Mouse (Mus musculus): ENCODE data around the gene Fcnb. TPM values are rescaled to one million over a fixed set of nuclear protein-coding genes. Genes with fewer than 3 reads are reported as not detected.

Gene Fcnb
- total and polyA plus RNA-seq, 3 experiments, result not detected

DNA sequence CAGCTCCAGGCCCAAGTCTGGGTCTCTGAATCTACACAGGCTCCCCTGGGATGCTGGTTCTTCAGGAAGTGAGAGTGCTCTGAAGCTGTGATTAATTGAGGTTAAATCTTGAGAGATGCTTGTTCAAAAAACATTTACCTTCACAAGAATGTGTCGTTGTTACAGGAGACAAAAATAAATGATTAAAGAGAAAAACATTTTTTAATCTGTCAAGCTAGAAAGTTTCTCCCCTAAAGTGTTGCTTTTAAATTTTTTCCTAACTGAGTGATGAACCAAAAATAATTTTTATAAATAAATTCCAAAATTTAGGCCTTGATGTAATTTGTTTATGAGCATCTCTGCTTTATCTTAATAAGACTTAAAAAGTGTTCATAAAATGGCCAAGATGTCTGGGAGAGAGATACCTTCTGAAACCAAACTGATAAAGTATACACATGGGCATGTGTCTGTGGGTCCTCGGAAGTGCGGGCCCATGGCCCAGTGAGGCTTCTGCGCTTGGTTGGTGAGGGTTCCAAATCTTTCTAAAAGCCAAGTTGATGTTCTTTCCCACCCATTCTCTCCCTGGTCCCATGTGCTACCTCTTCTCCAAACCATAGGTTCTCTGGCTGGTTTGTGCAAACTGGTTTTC, 20.9 kb downstream of the Fcnb start:
- no peak for DNase-seq
- Histone ChIP-seq H3K36me3 (ENCODE audit: control insufficient read depth, insufficient read depth, low read length) (no peaks in the 10 kb centered on the region), H3K27ac (no peak overlapping the region), H3K4me3 (no peak overlapping the region), H3K27me3 (ENCODE audit: control insufficient read depth, insufficient read depth, low read length) (no peaks in the 10 kb centered on the region), H3K9ac (ENCODE audit: low read depth, low read length) (no peak overlapping the region), H3K79me2 (replicated peaks; ENCODE audit: control insufficient read depth, insufficient read depth, low read length) (no peaks in the 10 kb centered on the region), H3K4me1 (ENCODE audit: control insufficient read depth, insufficient read depth, low read length) (0 out of 2 replicates have a peak, but pooled peaks cover 1% of the 10 kb centered on the region)
- 82% methylated on average over 4 of the region's 4 CpGs for WGBS
- TF ChIP-seq POLR2A (IDR thresholded peaks at IDR 0.05; ENCODE audit: insufficient read depth, low read depth, low read length) (no peak), CTCF (IDR thresholded peaks at IDR 0.05) (no peak), EP300 (IDR thresholded peaks at IDR 0.05; ENCODE audit: insufficient read depth, low read depth, low read length) (no peak)
- intact Hi-C loops (cut with DNase I), result no loop called here

DNA sequence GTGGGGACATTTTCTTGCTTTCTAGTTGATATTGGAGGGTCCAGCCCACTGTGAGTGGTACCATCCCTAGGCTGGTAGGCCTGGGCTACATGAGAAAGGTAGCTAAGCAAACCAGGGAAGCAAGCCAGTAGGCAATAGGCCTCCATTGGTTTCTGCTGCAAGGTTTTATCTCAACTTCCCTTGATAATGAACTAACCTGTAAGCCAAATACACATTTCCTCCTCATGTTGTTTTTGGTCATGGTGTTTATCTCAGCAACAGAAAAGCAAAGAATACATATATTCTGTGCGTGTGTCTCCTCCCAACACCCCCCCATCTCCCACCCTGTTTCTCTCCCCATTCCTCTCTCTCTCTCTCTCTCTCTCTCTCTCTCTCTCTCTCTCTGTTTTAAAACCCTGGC, 24.8 kb downstream of the Fcnb start:
- Histone ChIP-seq H3K79me2 (replicated peaks; ENCODE audit: control insufficient read depth, insufficient read depth, low read length) (no peaks in the 10 kb centered on the region), H3K27ac (no peak overlapping the region), H3K4me3 (no peak overlapping the region), H3K9ac (ENCODE audit: low read depth, low read length) (no peak overlapping the region), H3K36me3 (ENCODE audit: control insufficient read depth, insufficient read depth, low read length) (no peaks in the 10 kb centered on the region), H3K4me1 (ENCODE audit: control insufficient read depth, insufficient read depth, low read length) (no peaks in the 10 kb centered on the region), H3K27me3 (ENCODE audit: control insufficient read depth, insufficient read depth, low read length) (no peaks in the 10 kb centered on the region)
- WGBS, result 62% methylated on average over 1 of the region's 1 CpGs
- DNase-seq, result no peak
- TF ChIP-seq CTCF (IDR thresholded peaks at IDR 0.05), result no peak
- TF ChIP-seq POLR2A (IDR thresholded peaks at IDR 0.05; ENCODE audit: insufficient read depth, low read depth, low read length), result no peak
- TF ChIP-seq EP300 (IDR thresholded peaks at IDR 0.05; ENCODE audit: insufficient read depth, low read depth, low read length), result no peak
- intact Hi-C loops (cut with DNase I), result no loop called here

- Histone ChIP-seq H3K27me3 (ENCODE audit: control insufficient read depth, insufficient read depth, low read length) (no peaks in the 10 kb centered on the region; the same call in 1 of the 2 replicates), H3K27ac (no peak overlapping the region), H3K4me1 (ENCODE audit: control insufficient read depth, insufficient read depth, low read length) (no peaks in the 10 kb centered on the region), H3K79me2 (replicated peaks; ENCODE audit: control insufficient read depth, insufficient read depth, low read length) (no peaks in the 10 kb centered on the region), H3K4me3 (no peak overlapping the region), H3K9ac (ENCODE audit: low read depth, low read length) (no peak overlapping the region), H3K36me3 (ENCODE audit: control insufficient read depth, insufficient read depth, low read length) (no peaks in the 10 kb centered on the region)
- WGBS, result 79% methylated on average over 7 of the region's 7 CpGs
- DNase-seq, result no peak
- TF ChIP-seq EP300 (IDR thresholded peaks at IDR 0.05; ENCODE audit: insufficient read depth, low read depth, low read length) (no peak), CTCF (IDR thresholded peaks at IDR 0.05) (no peak), POLR2A (IDR thresholded peaks at IDR 0.05; ENCODE audit: insufficient read depth, low read depth, low read length) (no peak)
- intact Hi-C loops (cut with DNase I), result no loop called here
Observed at GRCm38 (mm10) chr2:28047092-28047491, 37.6 kb downstream of the Fcnb start.

- H3K36me3 ChIP-seq (ENCODE audit: control insufficient read depth, insufficient read depth, low read length), result no peaks in the 10 kb centered on the region
- no peak overlapping the region for H3K27ac ChIP-seq
- no peaks in the 10 kb centered on the region for H3K4me1 ChIP-seq (ENCODE audit: control insufficient read depth, insufficient read depth, low read length)
- no peak overlapping the region for H3K4me3 ChIP-seq
- no peak for DNase-seq
- no peaks in the 10 kb centered on the region for H3K79me2 ChIP-seq (replicated peaks; ENCODE audit: control insufficient read depth, insufficient read depth, low read length)
- TF ChIP-seq CTCF (IDR thresholded peaks at IDR 0.05) (no peak), EP300 (IDR thresholded peaks at IDR 0.05; ENCODE audit: insufficient read depth, low read depth, low read length) (no peak), POLR2A (IDR thresholded peaks at IDR 0.05; ENCODE audit: insufficient read depth, low read depth, low read length) (no peak)
- no peaks in the 10 kb centered on the region; the same call in 1 of the 2 replicates for H3K27me3 ChIP-seq (ENCODE audit: control insufficient read depth, insufficient read depth, low read length)
- intact Hi-C loops (cut with DNase I), result no loop called here
- 54% methylated on average over 6 of the region's 6 CpGs for WGBS
- no peak overlapping the region for H3K9ac ChIP-seq (ENCODE audit: low read depth, low read length)
Observed at GRCm38 (mm10) chr2:28046311-28046710, 38.4 kb downstream of the Fcnb start.

GRCm38 (mm10) chr2:28044920-28045598, 39.6 kb downstream of the Fcnb start:
- DNase-seq, result no peak
- Histone ChIP-seq H3K27ac (no peak overlapping the region), H3K36me3 (ENCODE audit: control insufficient read depth, insufficient read depth, low read length) (no peaks in the 10 kb centered on the region), H3K27me3 (ENCODE audit: control insufficient read depth, insufficient read depth, low read length) (no peaks in the 10 kb centered on the region; the same call in 1 of the 2 replicates), H3K79me2 (replicated peaks; ENCODE audit: control insufficient read depth, insufficient read depth, low read length) (no peaks in the 10 kb centered on the region), H3K4me3 (no peak overlapping the region), H3K9ac (ENCODE audit: low read depth, low read length) (no peak overlapping the region), H3K4me1 (ENCODE audit: control insufficient read depth, insufficient read depth, low read length) (no peaks in the 10 kb centered on the region)
- intact Hi-C loops (cut with DNase I), result no loop called here
- no peak for TF ChIP-seq POLR2A (IDR thresholded peaks at IDR 0.05; ENCODE audit: insufficient read depth, low read depth, low read length)
- TF ChIP-seq EP300 (IDR thresholded peaks at IDR 0.05; ENCODE audit: insufficient read depth, low read depth, low read length), result no peak
- 78% methylated on average over 9 of the region's 9 CpGs for WGBS

DNA sequence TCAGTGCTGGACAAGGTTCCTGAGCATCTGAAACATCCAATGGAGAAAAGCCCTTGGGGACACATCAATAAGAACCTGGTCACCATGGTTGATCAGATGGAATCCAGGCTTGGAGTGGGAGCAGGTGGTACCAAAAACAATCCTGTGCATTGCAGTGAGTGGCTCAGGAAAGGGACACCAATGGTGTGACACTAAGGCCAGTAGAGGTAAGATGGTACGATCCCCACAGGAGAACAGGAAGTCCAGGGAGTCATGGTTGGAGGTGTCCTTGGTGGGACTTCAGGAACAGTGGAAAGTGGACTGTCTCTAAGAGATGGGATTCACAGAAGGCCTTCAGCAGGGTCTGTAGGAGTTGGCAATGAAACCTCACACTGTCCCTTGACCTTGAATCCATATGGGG, 44.2 kb downstream of the Fcnb start:
- 91% methylated on average over 1 of the region's 1 CpGs for WGBS
- Histone ChIP-seq H3K4me1 (ENCODE audit: control insufficient read depth, insufficient read depth, low read length) (peaks cover 2% of the 10 kb centered on the region; the same call in 1 of the 2 replicates), H3K27me3 (ENCODE audit: control insufficient read depth, insufficient read depth, low read length) (no peaks in the 10 kb centered on the region), H3K9ac (ENCODE audit: low read depth, low read length) (no peak overlapping the region), H3K36me3 (ENCODE audit: control insufficient read depth, insufficient read depth, low read length) (no peaks in the 10 kb centered on the region), H3K27ac (no peak overlapping the region), H3K4me3 (no peak overlapping the region), H3K79me2 (replicated peaks; ENCODE audit: control insufficient read depth, insufficient read depth, low read length) (no peaks in the 10 kb centered on the region)
- intact Hi-C loops (cut with DNase I), result no loop called here
- TF ChIP-seq EP300 (IDR thresholded peaks at IDR 0.05; ENCODE audit: insufficient read depth, low read depth, low read length), result no peak
- TF ChIP-seq POLR2A (IDR thresholded peaks at IDR 0.05; ENCODE audit: insufficient read depth, low read depth, low read length), result no peak
- no peak for TF ChIP-seq CTCF (IDR thresholded peaks at IDR 0.05)
- no peak for DNase-seq

Data from heart, adult 2 months (tissue).